Mouse (Mus musculus): ENCODE data around the gene Cdrt4.

The Cdrt4 gene

DNA sequence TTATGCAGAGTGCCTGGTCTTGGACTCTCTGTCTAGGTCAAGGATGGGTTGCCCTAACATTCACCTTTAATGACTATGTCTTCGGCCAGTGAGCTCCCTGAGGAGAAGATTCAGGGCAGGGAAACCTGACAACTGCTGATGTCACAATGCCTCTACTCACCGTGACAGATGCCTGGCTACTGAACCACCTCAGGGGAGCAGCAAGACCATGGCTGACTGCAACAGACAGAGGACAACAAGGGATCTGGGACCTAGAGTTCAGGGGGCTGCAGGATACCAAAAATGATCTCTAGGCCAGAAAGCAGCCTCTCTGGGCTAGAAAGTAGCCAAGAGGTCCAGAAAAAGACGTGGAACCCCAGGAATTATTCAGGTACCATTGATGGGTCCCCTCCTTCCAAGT is at the start of gene Cdrt4:
Cdrt4 (plus strand) TSS at position 182 of the 400 bp plus-strand sequence.
- no peak for DNase-seq (ENCODE audit: low spot score)

DNA sequence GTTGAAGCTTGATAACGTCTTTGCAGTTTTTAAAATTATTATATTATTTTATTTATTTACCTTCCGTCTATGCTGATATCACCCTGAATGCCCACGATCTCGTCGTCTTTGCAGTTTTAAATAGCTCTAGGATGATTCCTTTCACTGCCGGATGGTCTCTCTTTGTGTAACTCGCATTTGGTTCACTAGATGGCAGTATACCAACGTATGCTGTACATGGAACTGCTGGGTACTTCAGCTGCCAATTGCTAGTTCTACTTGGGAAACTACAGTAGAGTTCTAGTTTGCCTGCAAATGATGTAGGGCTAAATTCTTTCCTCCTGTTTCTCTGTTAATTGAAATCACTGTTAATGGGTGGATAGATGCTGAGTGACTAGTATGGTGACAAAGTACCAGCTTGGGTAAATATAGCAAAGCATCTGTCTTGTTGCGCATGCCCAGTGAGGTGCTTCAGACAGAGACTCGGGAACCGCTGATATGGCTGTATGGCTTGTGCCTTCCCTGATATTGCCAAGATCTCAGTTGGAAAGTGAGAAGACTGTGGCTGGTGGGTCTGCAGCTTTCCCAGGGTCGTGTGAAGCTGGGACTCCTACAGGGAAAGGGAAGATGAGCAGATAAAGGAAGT is 49.2 kb upstream of the Cdrt4 start:
- no peak for DNase-seq (ENCODE audit: low spot score)

- DNase-seq (ENCODE audit: low spot score), result no peak
Measured at GRCm38 (mm10) chr11:62903871-62904495, 47.0 kb upstream of the Cdrt4 start.

- no peak for DNase-seq (ENCODE audit: low spot score)
Measured at GRCm38 (mm10) chr11:62909720-62910306, 41.2 kb upstream of the Cdrt4 start.

DNA sequence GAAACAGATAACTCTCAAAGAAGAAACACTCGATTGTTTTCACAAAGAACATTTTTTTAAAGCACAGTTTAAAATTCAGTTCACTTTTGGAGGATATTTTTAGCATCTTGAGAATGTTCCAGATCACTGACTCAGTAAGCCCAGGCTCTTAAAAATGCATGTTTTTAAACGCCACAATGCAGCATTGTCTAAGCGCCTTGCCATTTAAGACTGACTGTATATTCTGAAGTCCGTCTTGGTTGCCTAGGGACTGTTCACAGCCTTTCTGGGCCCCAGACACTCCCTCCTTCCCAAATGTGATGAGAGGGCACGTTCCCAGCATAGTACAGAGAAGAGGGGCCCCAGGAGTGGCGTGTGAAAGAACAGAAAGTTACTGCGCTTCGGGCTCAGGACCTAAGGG is 39.6 kb upstream of the Cdrt4 start:
- no peak for DNase-seq (ENCODE audit: low spot score)

DNA sequence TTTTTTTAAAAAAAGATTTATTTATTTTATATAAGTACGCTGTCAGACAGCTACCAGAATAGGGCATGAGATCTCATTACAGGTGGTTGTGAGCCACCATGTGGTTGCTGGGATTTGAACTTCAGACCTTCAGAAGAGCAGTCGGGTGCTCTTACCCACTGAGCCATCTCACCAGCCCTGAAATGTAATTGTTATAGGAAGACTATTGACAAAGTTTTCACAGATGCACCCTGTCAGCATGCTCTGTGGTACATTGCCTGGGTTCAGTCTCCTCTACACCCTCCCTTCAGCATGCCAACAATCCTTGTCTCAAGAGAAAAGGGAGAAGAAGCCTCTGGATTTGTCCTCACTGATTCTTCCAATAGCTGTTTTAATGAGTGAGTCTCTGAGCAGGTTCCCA is 37.9 kb upstream of the Cdrt4 start:
- DNase-seq (ENCODE audit: low spot score), result no peak

- no peak for DNase-seq (ENCODE audit: low spot score)
Measured at GRCm38 (mm10) chr11:62914532-62914931, 36.5 kb upstream of the Cdrt4 start.

- no peak for DNase-seq (ENCODE audit: low spot score)
Measured at GRCm38 (mm10) chr11:62915486-62915885, 35.5 kb upstream of the Cdrt4 start.

DNA sequence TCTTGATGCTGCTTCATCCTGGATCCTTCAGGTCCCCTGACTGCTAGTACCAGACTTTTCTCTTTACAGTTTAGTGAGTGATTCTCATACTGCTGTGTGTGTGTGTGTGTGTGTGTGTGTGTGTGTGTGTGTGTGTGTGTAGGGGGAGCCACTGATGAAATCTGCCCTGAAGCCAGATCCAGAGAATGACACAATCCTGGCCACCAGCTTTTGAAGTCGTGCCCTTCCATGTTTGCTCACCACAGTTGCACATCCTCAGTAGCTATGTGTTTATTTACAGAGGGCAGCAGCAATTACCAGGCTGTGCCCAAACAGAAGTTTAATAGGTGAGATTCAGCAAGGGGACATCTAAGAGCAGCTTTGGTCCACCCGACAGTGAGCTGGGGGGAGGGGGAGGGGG is 34.2 kb upstream of the Cdrt4 start:
- no peak for DNase-seq (ENCODE audit: low spot score)

DNA sequence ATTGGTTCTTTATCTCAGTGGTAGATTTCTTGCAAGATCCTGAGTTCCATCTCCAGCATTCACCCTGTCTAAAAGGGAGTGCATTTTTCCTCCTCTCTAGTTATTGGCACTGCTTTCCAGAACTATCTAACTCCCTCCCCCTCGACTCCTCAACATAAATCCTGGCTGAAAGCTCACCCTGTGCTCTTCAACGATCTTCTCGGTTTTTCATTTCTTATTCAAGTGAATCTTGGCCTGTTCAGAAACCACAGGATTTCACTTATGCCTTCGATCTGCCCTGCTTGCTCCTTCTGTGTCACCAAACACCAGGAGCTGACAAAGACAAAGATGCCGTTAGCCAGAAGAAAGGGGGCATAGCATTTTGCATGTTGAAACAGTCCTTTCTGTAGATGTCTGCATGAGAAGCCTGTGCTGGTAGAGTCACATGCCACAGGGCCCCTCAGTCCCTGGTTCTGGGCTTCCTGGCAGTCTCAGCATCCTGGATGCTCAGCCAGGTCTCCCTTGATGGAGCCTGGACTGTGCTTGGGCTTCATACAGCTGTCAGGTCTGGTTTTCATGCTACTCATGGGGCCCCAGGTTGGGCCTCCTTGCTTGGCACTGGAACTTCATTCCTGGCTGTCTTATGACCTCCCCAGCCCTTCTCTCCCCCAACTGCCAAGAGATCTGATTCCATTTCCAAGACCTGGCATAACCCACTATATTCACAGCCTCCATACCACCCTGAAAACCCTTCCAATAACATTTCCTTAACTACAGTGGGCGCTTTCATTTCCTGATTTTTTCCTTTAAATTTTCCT is 30.8 kb upstream of the Cdrt4 start:
- no peak for DNase-seq (ENCODE audit: low spot score)

DNA sequence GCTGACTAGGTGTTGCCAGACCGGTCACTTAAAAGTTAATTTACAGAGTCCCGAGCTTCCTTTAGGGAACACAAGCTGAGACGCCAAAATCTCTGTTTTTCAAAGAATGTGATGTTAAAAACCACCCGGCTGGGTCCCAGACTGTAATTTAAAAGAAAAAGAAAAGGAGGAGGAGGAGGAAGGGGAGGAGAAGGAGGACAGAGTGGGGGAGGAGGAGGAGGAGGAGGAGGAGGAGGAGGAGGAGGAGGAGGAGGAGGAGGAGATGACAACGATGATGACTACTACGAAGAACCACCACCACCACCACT is 30.3 kb upstream of the Cdrt4 start:
- DNase-seq (ENCODE audit: low spot score), result no peak

- DNase-seq (ENCODE audit: low spot score), result no peak
Measured at GRCm38 (mm10) chr11:62921052-62921977, 29.7 kb upstream of the Cdrt4 start.

- no peak for DNase-seq (ENCODE audit: low spot score)
Measured at GRCm38 (mm10) chr11:62924091-62924761, 26.8 kb upstream of the Cdrt4 start.

- no peak for DNase-seq (ENCODE audit: low spot score)
Measured at GRCm38 (mm10) chr11:62929799-62930198, 21.2 kb upstream of the Cdrt4 start.

DNA sequence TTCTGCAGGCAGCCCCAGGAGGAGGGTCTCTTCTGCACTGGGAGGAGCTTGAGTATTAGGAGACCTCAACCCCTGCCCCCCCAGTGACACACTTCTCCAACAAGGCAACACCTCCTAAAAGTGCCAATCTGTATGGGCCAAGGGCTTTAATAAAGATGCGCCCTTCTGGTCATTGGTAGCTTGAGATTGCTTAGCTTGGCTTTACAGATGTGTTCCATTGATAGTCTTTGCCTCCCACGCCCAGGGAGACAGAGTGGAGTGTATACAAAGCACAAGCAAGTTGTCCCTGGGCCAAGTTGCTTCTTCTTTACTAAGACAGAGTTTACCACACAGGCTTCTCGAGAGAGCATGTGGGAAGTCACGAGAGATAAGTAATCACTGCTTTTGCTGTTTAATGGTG is 20.4 kb upstream of the Cdrt4 start:
- no peak for DNase-seq (ENCODE audit: low spot score)

DNA sequence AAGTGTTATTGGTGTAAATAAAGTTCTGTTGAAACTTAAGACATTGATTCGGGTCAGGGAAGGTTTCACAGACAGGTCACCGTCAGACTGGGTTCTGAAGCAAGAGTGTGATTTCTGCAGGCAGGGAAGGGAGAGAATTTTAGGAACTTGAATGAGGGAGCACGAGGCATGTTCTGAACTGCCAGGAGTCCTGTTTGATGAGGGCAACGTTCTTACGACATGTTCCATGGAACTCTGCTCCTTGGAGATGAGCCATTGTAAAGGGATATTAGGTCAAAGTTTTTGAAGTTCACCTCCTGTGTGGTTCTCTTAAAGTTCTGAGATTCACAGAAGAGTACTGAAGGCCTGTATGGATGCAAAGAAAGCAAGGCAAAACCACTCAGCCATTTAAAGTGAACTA is 19.9 kb upstream of the Cdrt4 start:
- DNase-seq (ENCODE audit: low spot score), result no peak

DNA sequence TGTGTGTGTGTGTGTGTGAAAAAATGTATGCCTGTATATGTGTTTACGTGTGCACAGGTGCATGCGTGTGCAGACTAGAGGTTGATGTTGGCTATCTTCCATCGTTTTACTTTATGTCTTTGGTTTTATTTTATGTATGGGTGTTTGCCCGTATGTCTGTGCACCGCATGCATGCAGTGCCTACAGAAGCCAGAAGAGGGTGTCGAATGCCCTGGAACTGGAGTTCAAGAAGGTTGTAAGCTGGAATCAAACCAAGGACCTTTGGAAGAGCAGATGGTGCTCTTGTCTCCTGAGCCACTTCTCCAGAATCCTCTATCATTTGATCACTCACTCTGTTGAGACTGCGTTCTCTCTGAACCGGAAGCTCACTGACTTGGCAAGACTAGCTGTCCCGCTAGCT is 17.9 kb upstream of the Cdrt4 start:
- DNase-seq (ENCODE audit: low spot score), result no peak

DNA sequence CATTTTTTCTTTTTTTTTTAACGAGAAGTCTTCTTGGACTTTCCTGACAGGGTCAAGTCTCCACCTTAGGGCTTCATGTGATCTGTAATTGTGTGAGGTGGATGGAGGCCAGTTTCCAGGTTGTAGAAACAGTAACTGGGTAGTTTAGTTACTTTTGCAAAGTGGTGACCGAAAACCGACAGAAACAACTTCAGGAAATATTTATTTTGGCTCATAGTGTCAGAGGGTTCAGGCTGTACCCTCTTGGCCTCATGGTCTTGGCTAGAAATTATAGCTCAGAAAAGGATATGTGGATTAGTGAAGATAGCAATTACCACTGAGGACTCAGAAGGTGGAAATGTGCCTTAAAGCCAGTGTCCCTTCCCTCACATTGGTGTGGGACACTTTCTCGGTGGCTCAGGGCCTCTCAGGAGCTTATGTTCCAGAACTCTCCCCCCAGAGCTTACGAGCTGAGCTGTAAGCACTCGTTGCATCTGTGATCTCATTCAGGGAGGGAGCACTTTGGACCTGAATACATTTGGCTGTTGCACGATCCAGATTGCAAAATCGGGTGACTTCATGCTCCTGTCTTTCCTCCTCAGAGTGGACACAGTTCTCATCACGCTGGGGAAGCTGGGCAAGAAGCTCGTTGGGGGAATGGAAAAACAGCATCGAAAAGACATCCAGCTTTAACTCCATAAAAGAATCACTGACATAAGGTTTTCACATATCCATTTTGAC is 16.0 kb upstream of the Cdrt4 start:
- DNase-seq (ENCODE audit: low spot score), result no peak

DNA sequence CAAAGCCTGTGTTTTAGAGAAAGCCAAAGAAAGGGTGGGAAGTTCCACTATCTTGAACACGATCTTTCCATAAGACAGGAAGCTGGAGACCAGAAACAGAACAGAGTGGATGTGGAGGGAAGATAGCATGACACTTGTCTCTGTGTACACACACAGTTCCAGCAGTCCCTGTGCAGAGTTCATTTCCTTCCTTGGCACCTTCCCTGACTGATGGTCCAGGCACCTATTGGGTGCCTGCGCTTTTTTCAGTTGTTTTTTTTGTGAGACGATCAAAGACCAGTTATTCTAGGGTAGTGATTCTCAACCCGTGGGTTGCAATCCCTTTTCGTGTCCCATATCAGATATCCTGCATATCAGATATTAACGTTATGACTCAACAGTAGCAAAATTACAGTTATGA is 13.0 kb upstream of the Cdrt4 start:
- DNase-seq (ENCODE audit: low spot score), result no peak

- no peak for DNase-seq (ENCODE audit: low spot score)
Measured at GRCm38 (mm10) chr11:62938921-62939320, 12.1 kb upstream of the Cdrt4 start.

GRCm38 (mm10) chr11:62940176-62940575 is 10.8 kb upstream of the Cdrt4 start:
- DNase-seq (ENCODE audit: low spot score), result no peak

Measured in spleen, adult 12 weeks (tissue).